Mouse (Mus musculus) embryonic facial prominence, embryonic 13.5 days (tissue): ENCODE results near the gene Cdk15. TPM values are rescaled to one million over a fixed set of nuclear protein-coding genes. Genes with fewer than 3 reads are reported as not detected.

Source experiments
- ATAC-seq: fragments of 200-750 bp; cut with Nextera tagmentation; 2 replicates; pipeline ENCODE4 v1.8.0; 2017; ENCODE audit warnings: low read depth; ENCODE audit not compliant: insufficient number of reproducible peaks, insufficient read depth, low FRiP score, low TSS enrichment
- H3K27ac ChIP-seq: fragments of 300-500 bp; sonication (generic); 2 replicates; pipeline ENCODE4 v1.5.1; 2015; ENCODE audit warnings: moderate library complexity, mild to moderate bottlenecking, inconsistent platforms
- H3K27me3 ChIP-seq: fragments of 300-500 bp; sonication (generic); 2 replicates; pipeline ENCODE4 v1.6.1; 2015; ENCODE audit warnings: mild to moderate bottlenecking, inconsistent platforms
- H3K36me3 ChIP-seq: fragments of 300-500 bp; sonication (generic); 2 replicates; pipeline ENCODE4 v1.6.1; 2015; ENCODE audit warnings: mild to moderate bottlenecking, inconsistent platforms
- H3K4me1 ChIP-seq: fragments of 300-500 bp; sonication (generic); 2 replicates; pipeline ENCODE4 v1.6.1; 2015; ENCODE audit warnings: inconsistent platforms
- H3K4me2 ChIP-seq: fragments of 300-500 bp; sonication (generic); 2 replicates; pipeline ENCODE4 v1.6.1; 2015; ENCODE audit warnings: moderate library complexity, mild to moderate bottlenecking, inconsistent platforms
- H3K4me3 ChIP-seq: fragments of 300-500 bp; sonication (generic); 2 replicates; pipeline ENCODE4 v1.5.1; 2015; ENCODE audit warnings: mild to moderate bottlenecking, inconsistent platforms
- H3K9ac ChIP-seq: fragments of 300-500 bp; sonication (generic); 2 replicates; pipeline ENCODE4 v1.6.1; 2015; ENCODE audit warnings: mild to moderate bottlenecking, inconsistent platforms
- H3K9me3 ChIP-seq: fragments of 300-500 bp; sonication (generic); 2 replicates; pipeline ENCODE4 v1.6.1; 2016; ENCODE audit warnings: inconsistent platforms
- whole genome bisulfite sequencing: fragments of 180-500 bp; shearing (Covaris S2); methylation state at CpG from one replicate; pipeline ENCODE4 v1.1.7; 2015; ENCODE audit warnings: mixed read lengths; 5-methylcytosine and 5-hydroxymethylcytosine counted together
- polyA plus RNA-seq: library from polyadenylated mRNA; unstranded; fragments of >200 nt; fragmentation: Nextera tagmentation; extraction: Ambion mirVana; gene quantifications from 2 replicates; pipeline ENCODE4 v1.2.1, GENCODE M21; 2015

Gene Cdk15
- polyA plus RNA-seq, 1 experiment from 2014 or later, result 1.1 TPM

- H3K27ac ChIP-seq, result no peak overlapping the region
- WGBS, result 80% methylated on average over 4 of the region's 4 CpGs
- ATAC-seq, result no peak
These were observed 144.5 kb downstream of the Cdk15 start for GRCm38 (mm10) chr1:59401253-59401652.

More at GRCm38 (mm10) chr1:59401253-59401652, 144.5 kb downstream of the Cdk15 start:
- Histone ChIP-seq H3K27me3 (no peaks in the 10 kb centered on the region), H3K4me1 (peaks cover 8% of the 10 kb centered on the region), H3K9me3 (no peaks in the 10 kb centered on the region), H3K4me3 (no peak overlapping the region), H3K36me3 (no peaks in the 10 kb centered on the region), H3K9ac (no peak overlapping the region), H3K4me2 (no peak overlapping the region)

Other genes starting within 250 kb of the Cdk15 start
- gene C2cd6, start 162.0 kb upstream of the Cdk15 start, polyA plus RNA-seq, result not detected in 2 replicates
- 36.7 and 37.3 TPM in 2 replicates for gene Tmem237, start 136.5 kb upstream of the Cdk15 start, polyA plus RNA-seq
- gene Mpp4, start 93.5 kb upstream of the Cdk15 start, polyA plus RNA-seq, result 0.38 and 0.48 TPM in 2 replicates
- gene Als2, start 19.7 kb upstream of the Cdk15 start, polyA plus RNA-seq, result 9.4 and 9.7 TPM in 2 replicates
- gene Fzd7, start 225.5 kb downstream of the Cdk15 start, polyA plus RNA-seq, result 13.4 and 13.7 TPM in 2 replicates